Mouse (Mus musculus) ES-CJ7 (cell line): ENCODE results near the gene Myh2.

ENCODE experiments used
- DNase-seq: peaks from one replicate; pipeline ENCODE4 v3.0.0; 2011; ENCODE audit warnings: low read depth, low spot score

Myh2 gene

DNA sequence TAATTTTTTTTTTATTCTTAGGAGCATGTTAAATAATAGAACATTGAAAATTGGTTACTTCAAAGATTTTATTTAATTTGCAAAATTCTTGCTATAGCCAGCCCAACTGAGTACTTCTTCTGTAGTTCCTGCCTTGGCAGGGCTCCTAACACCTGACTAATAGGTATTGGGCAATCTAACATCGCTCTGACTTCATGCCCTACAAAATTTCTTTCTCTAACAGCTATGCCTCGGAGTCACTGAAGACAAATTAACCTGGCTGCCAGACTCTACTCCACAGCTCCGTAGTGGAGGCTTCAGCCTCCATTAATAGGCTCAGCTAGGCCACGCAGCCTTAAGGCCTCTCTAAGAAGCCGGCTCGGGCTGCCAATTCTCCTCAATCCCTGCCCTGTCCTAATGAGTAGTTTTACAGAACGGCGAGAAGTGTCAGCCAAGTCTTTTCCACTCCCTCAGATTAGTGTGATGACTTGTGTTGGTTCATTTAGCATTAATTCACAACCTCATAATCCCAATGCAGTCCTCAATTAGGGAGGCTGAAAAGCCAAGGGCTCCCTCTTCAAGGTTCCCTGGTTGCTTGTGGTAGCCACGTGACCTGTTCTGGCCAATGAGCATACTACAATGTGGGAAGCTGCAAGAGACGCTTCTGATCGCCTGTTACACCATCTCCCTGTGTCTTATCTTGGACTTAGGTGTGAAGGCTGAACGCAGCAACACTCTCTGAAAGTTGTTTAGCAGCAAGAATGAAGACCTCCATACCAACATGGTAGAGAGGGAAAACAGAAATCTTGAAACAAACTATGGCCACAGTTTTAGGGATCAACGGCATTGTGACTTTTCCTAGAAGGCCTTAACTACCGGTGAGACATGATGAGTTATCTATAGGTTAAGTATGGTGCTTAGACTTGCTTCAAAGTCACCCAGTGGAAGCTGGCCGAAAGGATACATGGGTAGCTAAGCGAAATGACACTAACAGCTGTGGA lies 18.9 kb upstream of the Myh2 start:
- peak; percentile 18 for DNase-seq

DNA sequence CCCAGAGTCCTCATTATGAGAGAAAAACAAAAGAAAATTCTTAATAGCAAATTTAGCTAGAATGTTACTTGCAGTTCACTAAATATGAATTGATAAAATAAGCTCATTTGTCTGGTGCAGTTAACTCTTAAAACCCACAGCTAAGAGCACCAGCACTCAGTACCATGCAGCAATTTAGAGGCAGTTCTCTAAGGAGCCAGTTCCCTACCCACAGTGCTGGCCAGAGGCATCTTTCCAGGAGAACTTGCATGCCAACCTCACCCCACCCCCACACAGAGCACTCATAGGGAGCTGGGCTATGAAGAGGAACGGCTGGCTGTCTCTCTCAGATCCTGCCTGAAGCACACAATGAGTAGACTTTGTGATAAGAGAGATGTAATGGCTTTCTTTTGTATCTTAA lies 17.7 kb upstream of the Myh2 start:
- DNase-seq: no peak

DNA sequence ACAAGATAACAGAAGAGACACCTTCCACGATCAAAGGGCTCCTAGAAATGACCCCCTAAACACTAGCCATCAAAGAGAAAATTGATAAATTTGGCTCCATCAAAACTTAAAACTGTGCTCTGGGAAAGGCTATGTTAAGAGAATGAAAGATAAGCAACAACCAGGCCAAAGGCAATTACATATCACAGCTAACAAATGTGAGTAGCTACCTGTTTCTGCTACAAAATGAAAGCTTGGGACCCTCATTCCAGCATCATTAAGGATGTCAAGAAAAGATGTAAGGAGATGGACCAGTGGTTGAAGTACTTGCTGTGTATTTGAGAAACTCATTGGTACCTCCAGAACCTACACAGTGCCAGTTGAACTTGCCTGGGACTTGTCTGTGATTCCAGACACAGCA lies 17.0 kb upstream of the Myh2 start:
- DNase-seq: no peak

DNA sequence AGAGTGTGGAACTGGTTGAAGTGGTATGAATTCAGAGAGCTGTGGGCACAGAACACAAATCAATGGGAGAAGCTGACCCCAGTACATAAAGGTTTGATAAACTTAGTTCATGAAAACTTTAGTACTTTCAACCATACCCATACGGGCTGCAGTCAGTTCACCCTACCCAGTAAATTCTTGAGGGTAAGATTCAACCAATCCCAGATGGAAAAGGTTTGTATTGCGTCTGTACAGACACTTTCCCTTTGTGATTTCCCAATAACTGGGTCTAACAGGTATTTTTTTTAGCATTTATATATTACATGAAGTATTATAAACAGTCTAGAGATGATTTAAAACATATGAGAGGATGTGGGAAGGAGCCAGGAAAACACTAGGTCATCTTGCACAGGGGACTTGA lies 15.2 kb upstream of the Myh2 start:
- DNase-seq: no peak

DNA sequence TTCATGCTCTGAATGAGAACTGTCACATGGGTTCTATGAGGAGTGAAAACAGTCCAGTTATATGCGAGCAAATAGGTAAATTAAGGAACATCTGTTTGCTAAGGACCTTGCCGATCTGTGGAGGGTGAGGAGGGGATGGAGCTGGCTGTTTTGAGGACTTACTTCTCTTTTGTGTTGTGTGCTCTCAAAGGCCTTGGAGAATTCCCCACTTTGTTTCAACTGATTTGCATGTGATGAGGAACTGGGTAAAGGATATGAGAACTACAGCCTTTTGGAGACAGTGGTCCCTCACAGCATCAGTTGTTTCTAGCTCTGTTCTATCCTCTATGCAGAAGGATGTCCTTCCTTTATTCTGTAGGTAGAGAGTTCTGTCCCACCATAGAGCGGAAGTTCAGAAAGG lies 10.7 kb upstream of the Myh2 start:
- DNase-seq: no peak

DNA sequence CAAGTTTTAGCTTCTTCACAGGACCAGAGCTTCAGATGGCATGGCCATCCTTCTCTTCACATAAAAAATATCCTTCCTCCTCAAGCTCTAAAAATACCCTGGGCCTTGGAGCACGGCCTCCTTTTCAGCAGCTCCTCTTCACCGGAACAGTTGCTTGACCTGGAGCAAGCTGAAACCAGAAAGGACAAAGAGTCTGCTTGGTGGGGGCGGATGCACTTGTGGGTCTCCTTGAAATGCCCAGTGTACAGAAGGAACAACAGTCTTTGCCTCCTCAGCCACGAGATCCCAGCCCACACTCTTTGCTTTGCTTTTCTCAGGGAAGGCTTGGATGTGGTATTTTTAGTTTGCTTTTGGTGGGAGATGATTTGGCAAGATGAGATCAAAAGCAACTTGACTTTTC lies 7.1 kb upstream of the Myh2 start:
- DNase-seq: no peak

DNA sequence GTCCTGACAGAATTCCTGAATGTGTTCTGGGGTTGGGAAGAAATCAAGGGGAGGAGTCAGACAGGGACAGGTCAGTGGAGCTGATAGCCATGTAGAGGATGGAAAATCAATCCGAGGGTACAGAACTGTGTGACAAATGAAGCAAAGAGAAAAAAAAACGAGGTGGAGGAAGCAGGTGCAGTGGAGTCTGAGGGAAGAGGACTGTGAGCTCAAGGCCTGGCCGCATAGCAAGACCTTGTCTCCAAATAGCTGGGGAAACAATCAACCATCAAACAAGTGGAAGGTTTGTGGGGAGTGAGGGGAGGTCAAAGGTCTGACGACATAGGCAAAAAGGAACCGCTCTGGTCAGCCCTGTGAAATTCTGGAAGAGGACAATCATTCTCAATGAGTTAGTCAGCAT lies 6.0 kb upstream of the Myh2 start:
- DNase-seq: no peak

DNA sequence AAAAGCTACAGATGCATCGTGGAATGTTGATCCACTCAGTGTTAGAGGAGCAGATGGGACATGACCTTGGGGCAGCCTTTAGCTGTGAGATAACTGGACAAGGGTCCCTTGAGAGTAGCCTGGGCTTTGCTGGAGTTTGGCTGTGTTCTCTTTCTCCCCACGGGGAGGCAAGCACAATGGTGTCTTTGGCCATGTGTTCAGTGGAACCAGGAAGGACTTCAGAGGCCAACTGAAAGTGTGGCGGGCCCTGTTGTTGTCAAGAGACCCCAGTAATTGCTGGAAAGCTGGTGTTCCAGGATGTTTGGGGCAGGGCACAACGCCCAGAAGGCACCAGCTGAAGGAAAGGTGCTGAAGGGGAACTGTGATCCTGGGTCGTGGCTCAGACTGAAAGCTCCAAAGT lies 1.5 kb upstream of the Myh2 start:
- DNase-seq: no peak

DNA sequence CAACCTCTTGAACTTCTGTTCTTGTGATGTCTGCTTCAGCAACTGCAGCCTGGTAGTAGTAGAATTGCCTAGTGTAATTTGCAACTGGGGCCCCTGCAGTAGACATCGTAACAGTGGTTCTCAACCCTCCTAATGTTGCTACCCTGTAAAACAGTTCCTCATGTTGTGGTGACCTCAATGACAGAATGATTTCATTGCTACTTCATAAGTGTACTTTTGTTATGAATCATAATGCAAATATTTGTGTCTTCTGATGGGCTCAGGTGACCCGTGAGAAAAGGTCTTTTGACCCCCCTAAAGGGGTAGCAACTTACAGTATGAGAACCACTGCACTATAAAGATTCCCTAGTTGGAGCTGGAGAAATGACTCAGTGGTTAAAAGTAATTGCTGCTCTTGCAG lies 1.6 kb downstream of the Myh2 start:
- no peak for DNase-seq

DNA sequence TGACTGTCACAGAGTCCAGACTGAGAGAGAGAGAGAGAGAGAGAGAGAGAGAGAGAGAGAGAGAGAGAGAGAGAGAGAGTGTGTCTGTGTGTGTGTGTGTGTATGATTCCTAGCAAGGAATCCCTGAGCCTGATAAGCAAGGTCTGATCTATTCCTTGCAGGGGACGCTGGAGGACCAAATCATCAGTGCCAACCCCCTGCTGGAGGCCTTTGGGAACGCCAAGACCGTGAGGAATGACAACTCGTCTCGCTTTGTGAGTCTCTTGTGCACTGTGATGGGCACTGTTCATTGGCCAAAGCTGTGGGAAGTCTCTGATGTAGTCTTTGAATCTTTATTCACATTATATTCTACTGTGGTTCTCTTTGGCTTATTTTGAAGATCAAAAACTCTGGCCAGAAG lies 5.5 kb downstream of the Myh2 start:
- DNase-seq: peak; percentile 8

DNA sequence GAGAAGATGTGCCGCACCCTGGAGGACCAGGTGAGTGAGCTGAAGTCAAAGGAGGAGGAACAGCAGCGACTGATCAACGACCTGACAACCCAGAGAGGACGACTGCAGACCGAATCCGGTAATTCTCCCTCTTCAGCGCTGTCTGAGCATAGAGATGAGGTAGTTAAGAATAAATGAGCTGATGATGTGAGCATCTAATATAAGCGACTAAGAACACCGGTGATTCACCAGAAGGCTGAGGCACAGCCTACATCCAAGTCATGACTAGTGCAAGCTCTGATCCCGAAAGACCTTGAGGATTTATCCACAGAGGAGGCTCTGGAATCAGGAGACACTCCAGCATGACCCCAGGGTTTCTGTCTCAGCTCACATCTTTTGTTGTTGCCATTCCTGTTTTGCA lies 19.5 kb downstream of the Myh2 start:
- no peak for DNase-seq

DNA sequence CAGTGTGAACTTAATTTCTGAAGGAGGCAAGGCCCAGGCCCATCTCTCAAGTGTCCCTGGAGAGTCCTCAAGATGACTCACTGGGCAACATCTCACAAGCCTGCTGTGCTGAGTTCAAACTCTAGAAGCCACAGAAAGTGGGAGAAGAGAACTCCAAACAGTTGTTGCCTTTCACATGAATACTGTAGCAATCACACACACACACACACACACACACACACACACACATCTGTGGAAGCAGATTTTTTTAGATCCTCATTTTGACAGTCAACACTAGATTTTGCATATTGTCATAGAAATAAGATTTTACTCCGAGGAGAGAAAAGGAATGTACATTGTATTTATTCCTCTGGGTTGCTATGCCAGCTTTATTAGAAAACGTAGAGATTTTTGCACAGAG lies 20.0 kb downstream of the Myh2 start:
- DNase-seq: no peak

DNA sequence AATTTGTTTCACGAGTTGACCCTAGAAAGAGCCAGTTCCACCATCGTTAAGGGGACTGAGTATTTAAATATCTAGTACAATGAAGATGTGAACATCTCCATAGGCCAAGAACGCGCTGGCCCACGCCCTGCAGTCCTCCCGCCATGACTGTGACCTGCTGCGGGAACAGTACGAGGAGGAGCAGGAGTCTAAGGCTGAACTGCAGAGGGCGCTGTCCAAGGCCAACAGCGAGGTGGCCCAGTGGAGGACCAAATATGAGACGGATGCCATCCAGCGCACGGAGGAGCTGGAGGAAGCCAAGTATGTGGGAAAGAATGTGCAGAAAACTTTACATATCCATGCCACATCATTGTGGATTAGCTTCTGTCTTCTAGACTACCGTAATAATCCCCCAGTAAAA lies 20.7 kb downstream of the Myh2 start:
- DNase-seq: peak; percentile 20

DNA sequence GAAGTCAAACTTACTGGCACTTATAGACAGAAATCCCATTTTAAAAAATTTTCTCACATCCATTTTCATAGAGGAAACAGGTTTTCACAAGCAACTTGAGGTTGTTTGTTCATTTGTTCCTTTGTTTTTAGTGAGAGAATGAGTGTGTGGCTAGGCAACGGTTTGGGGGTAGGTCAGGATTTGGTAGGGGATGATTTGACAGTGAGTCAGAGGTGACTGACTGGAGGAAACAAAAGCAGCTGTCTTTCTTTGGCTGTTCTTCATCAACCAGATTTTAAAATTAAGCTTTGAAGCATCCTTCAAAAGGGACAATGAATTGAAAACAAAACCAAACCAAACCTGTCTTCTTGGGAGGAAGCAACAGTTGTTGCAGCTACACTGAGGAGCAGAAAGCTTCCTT lies 28.5 kb downstream of the Myh2 start:
- no peak for DNase-seq

DNA sequence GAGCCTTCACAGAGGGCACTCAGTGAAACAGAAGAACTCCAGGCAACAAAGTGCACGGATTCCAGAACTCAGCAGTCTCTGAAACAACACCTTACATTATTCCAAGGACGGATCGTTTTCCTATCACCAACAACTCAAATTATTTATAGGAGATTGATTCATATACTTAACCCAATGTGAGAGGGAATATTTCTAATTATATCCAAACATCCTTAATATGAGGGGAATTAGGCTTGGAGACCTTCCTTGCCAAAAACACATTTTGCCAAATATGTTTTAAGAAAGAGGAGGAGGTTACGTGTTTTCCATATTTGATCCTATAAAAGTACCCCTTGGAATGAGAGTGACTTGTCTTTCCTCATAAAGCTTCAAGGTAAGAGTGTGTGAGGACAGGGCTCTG lies 28.9 kb downstream of the Myh2 start, which contains the start of gene Myh1:
Gene Myh1, plus strand, starts transcription at position 301 of the 400 bp plus-strand sequence.
- DNase-seq: no peak

DNA sequence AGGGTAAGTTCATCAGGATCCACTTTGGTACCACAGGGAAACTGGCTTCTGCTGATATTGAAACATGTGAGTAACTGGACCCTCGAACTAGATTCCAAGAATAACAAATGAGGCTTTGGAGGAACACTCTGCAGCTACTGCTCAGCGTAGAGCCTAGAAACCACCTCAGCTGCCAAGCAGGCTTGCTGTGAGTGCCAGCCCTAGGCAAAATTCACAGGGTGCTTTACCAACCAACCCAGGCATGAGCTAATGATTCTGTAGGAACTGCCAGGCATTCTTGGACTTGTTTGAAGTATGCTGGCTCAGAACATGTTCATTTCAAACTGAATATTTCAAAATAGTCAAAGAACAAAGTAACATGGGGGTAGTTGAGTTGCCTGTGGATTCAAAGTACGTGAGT lies 33.9 kb downstream of the Myh2 start:
- no peak for DNase-seq

DNA sequence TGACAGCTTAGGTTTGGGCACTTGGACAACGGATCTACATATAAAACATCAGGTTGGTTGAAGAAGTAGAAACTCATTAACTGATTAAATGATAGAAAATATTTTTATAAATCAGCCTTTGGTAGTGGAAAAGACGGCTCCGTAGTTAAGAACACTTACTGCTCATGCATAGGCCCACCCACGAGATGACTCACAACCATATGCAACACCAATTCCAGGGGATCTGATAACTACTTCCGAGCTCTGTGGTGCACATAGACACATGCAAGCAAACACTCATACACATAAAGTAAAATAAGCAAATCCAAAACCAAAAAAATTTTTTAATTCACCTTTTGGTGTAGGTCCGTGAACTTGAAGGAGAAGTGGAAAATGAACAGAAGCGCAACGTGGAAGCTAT lies 51.0 kb downstream of the Myh2 start:
- no peak for DNase-seq

DNA sequence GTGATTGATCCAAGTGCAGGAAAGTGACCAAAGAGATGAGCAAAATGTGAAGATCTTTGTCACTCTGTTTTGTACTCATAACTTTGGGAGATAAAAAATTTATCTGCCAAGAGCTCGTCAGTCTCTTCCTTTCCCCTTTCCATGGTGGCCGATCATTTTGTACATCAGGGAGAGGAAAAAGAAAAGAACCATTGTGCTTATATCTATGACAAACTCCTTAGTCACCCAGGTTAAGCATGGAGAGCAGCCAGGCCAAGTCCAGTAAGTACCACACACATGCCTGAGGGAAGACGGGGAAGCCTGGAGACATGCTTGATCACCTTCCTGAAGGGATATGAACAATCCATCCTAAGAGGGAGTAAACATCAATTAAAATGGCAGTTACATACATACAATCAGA lies 53.6 kb downstream of the Myh2 start:
- DNase-seq: no peak

DNA sequence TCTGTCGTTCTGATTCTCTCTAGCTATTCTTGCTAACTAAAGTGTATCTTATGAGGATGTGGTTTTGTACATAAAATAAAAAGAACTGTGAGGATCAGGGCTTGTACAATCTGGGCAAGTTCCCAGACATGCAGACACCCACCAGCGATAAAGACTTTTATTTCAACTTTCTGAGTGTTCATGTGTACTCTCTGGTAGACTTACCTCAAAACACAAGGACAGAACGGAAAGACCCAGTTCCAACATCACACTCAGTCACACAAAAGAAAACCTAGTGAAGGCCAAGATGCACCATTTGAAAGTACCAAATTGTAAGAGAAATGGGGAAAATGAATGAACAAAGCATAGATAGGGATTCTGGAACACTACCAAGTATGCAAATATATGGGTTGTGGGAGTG lies 57.9 kb downstream of the Myh2 start:
- no peak for DNase-seq

DNA sequence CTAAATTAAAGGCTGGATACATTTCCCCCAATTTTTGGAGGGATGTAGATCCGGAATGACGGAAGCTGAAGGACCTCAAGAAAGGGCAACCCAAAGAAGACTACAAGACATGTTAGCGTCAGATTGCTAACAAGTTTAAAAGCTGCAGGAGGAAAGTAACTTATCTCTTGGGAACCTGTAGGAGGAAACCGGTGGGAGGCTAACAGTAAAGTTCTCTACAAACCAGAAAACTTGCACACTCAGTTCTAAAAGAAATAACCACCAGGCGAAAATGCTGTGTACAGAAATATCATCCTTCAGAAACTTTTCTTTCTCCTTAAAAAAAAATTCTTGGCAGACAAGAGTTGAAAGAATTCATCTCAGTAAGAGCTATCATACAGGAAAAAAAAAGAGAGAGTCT lies 58.3 kb downstream of the Myh2 start:
- DNase-seq: no peak

DNA sequence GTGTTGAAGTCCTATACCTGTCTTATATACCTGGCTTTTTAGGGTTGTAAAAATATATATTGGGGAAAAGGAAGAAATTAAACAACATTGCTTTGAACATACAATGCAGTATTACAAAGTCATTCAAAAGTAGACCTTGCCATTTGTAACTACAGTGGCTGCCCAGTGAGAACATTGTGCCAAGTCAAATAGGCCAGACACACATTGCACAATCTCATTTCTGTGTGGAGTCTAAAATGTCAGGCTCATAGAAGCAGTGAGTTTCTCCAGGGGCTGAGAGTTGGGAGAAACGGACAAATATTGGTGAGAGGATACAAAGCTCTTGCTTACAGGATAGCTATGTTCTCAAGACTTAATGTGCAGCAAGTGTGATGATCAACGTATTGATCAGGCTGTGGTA lies 59.1 kb downstream of the Myh2 start:
- no peak for DNase-seq

DNA sequence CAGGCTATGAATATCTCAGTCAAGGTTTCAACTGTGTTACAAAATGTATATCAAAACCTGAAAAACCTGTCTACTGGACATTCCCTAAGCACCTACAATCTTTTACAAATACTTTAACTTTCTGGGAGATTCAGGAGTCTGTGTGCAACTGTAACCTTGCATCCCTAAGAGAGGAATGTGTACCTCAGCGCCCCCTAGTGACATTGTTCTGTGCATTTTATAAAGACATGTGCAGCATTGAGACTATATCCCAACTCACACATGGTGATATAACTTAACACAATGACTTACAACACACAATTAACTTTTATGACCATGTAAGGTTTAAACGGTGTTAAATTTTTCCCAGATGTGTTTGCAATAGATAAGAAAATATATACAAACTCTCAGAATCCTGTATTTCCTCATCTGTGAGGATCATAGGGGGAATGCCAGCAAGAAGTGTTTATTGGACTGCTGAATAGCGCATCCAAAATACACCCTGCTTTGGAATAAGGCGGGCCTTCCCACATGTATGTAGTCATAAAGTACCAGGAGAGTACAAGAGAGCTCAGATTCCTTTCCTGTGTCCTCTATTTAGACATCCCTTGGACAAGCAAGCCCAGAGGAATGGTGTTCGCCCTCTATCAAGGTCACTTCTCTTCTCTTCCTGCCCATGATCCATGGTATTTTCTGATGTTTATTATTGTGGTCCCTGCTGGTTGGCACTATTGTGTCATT lies 65.0 kb downstream of the Myh2 start:
- DNase-seq: peak; percentile 71

DNA sequence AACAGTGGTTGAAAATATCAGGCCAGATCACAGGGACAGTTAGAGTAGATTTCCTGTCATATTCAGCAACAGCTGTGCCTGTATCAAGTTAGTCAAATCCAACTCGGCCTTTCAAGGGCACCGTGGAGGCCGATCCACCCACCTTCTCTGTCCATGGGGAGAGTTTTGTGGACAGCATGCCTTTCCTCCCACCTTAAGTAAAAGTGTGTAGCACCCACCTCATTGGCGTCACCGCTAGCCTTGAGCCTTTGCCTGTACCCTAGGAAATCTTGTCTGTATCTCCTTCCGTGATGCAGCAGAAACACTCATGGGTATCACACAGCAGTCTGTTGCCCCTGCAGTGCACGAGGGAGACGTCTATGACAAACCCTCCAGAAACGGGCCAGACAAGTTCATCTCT lies 66.0 kb downstream of the Myh2 start:
- no peak for DNase-seq
